Mouse (Mus musculus) urinary bladder, postnatal 4 days (tissue): ENCODE data around the gene Gpatch1.

Source experiments
- DNase-seq, 2 experiments: peaks; one replicate each; pipeline ENCODE4 v3.0.0; 2021 to 2022; ENCODE audit warnings: low spot score in 2 of 2

Gene Gpatch1

GRCm38 (mm10) chr7:35235308-35235707, 82.9 kb downstream of the Gpatch1 start:
- no peak for DNase-seq

GRCm38 (mm10) chr7:35234361-35235245, 83.6 kb downstream of the Gpatch1 start:
- DNase-seq: peak; percentile 95 to 98

GRCm38 (mm10) chr7:35233861-35234260, 84.4 kb downstream of the Gpatch1 start:
- DNase-seq: no peak

DNA sequence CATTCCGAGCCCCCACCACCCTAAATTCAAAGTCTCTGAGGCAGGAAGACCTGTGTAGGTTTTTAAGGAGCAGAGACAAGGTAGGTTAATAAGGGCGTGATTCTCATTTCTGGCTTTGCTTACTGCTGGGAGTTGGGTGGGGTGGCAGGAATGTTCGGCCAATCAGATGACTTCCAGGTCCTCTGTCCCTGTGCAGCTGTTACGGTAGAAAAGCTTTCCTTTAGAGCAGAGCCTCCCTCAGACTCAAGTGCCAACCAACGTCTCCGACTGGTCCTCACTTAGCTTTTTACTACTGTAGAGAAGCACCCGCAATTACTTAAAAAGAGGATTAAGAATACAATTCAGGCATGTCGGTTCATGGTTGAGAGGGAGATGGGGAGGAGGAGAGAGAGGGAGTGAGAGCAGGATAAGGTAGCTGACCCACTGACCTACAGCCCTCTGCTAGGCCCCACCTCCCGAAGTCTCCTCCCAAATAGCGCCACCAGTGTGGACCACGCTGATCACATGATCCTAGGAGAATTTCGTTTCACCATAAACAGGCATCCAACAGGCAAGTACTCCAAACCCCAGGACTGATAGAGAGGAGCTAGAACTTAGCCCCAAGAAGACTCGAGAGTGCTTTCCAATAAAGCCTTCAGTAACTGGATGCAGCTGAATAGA, 85.3 kb downstream of the Gpatch1 start:
- no peak for DNase-seq

GRCm38 (mm10) chr7:35230333-35230732, 87.9 kb downstream of the Gpatch1 start:
- DNase-seq: no peak
